Mouse (Mus musculus) cerebellum, adult (tissue): Measurements from ENCODE around the gene 5430402E10Rik.
"Not testable (repeated sequence)": the region's sequence is repeated elsewhere in the genome, so short reads cannot be mapped to it uniquely, and the experiment has no call there.

Experiments used
- ATAC-seq: cut with Nextera tagmentation; 2 replicates; pipeline ENCODE4 v1.9.2; 2017; ENCODE audit warnings: mild to moderate bottlenecking, moderate library complexity, mixed read lengths; ENCODE audit not compliant: insufficient number of reproducible peaks, low FRiP score, low TSS enrichment

5430402E10Rik gene

GRCm38 (mm10) chrX:77924962-77925361 is at the start of gene 5430402E10Rik:
Gene 5430402E10Rik (minus strand): TSS chrX:77925062.
- not testable (repeated sequence) for ATAC-seq

GRCm38 (mm10) chrX:77880033-77880432 is 44.8 kb downstream of the 5430402E10Rik start:
- not testable (repeated sequence) for ATAC-seq
